Mouse (Mus musculus) neural tube, embryonic 14.5 days (tissue): ENCODE data around the gene Col6a2. TPM values are rescaled to one million over a fixed set of nuclear protein-coding genes. Genes with fewer than 3 reads are reported as not detected.

Source experiments
- ATAC-seq: fragments of 200-750 bp; cut with Nextera tagmentation; 2 replicates; pipeline ENCODE4 v1.8.0; 2017; ENCODE audit warnings: low read depth, mild to moderate bottlenecking, moderate TSS enrichment, moderate library complexity
- H3K27ac ChIP-seq: fragments of 300-500 bp; sonication (generic); 2 replicates; pipeline ENCODE4 v1.5.1; 2014; ENCODE audit warnings: low read depth, mild to moderate bottlenecking, control low read depth, low read length, moderate library complexity, mixed read lengths
- H3K27me3 ChIP-seq: fragments of 300-500 bp; sonication (generic); 2 replicates; pipeline ENCODE4 v1.6.1; 2014; ENCODE audit warnings: low read length; ENCODE audit not compliant: control insufficient read depth, insufficient read depth
- H3K36me3 ChIP-seq: fragments of 300-500 bp; sonication (generic); 2 replicates; pipeline ENCODE4 v1.6.1; 2014; ENCODE audit warnings: low read length, mixed read lengths; ENCODE audit not compliant: control insufficient read depth, insufficient read depth
- H3K4me1 ChIP-seq: fragments of 300-500 bp; sonication (generic); 2 replicates; pipeline ENCODE4 v1.6.1; 2014; ENCODE audit warnings: low read length; ENCODE audit not compliant: control insufficient read depth, insufficient read depth
- H3K4me2 ChIP-seq: fragments of 300-500 bp; sonication (generic); 2 replicates; pipeline ENCODE4 v1.6.1; 2014; ENCODE audit warnings: mild to moderate bottlenecking, low read depth, low read length, control low read depth
- H3K4me3 ChIP-seq: fragments of 300-500 bp; sonication (generic); 2 replicates; pipeline ENCODE4 v1.5.1; 2014; ENCODE audit warnings: low read depth, low read length, control low read depth, mixed read lengths
- H3K9ac ChIP-seq: fragments of 300-500 bp; sonication (generic); replicated peaks from 2 replicates; pipeline ENCODE4 v1.6.1; 2014; ENCODE audit warnings: low read depth, mild to moderate bottlenecking, control low read depth, low read length, mixed read lengths
- H3K9me3 ChIP-seq: fragments of 300-500 bp; sonication (generic); 2 replicates; pipeline ENCODE4 v1.6.1; 2016; ENCODE audit warnings: low read length; ENCODE audit not compliant: control insufficient read depth
- WGBS: fragments of 180-500 bp; shearing (Covaris S2); extraction: QIAGEN DNeasy Blood & Tissue Kit; methylation state at CpG from one replicate; pipeline ENCODE4 v1.1.7; 2014; 5-methylcytosine and 5-hydroxymethylcytosine counted together
- polyA plus RNA-seq: library from polyadenylated mRNA; unstranded; fragments of >200 nt; fragmentation: Nextera tagmentation; extraction: Ambion mirVana; gene quantifications from 2 replicates; pipeline ENCODE4 v1.2.1, GENCODE M21; 2014

Col6a2 gene
- polyA plus RNA-seq, 1 experiment from 2014 or later = 2.4 TPM

DNA sequence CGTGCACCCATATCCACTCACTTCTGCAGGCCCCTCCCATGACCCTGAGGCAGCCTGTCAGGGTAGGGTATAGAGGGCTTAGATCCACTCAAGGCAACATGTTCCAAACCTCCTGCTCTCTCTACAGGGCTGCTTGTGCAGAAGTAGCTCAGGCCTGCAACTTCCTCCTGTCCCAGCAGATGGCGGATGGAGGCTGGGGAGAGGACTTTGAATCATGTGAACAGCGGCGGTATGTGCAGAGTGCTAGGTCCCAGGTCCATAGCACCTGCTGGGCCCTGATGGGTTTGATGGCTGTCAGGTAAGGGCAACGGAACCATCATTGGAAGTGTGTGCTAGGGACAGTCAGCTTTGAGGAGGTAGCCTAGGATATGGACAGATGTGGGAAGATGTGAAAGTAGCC, 73.0 kb downstream of the Col6a2 start:
- WGBS = 95% methylated on average over 5 of the region's 5 CpGs
- Histone ChIP-seq H3K27ac (no peak overlapping the region), H3K4me2 (no peak overlapping the region), H3K27me3 (no peaks in the 10 kb centered on the region), H3K36me3 (peaks cover 78% of the 10 kb centered on the region), H3K4me3 (no peak overlapping the region), H3K9me3 (no peaks in the 10 kb centered on the region), H3K9ac (no peak overlapping the region), H3K4me1 (no peaks in the 10 kb centered on the region)
- ATAC-seq = no peak

DNA sequence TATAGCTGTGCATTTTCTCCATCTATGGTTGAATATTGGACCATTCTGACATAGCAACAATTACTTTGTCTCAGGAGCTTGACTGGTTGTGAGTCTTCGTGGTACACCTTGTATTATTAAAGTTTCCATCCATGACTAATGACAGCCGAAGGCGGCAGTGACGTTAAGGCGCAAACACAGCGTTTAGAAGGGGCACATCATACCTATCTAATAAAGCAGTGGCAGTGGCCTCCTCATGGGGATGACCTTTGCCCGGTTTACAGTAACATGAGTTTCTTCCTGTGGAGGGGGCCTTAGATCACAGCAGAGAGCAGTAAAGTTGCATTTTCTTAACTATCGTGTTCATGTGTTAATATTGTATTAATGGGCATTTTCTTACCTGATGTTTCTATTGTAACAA, 75.2 kb downstream of the Col6a2 start:
- no peaks in the 10 kb centered on the region for H3K27me3 ChIP-seq
- no peak overlapping the region for H3K4me3 ChIP-seq
- no peak overlapping the region for H3K4me2 ChIP-seq
- ATAC-seq = no peak
- H3K9me3 ChIP-seq = no peaks in the 10 kb centered on the region
- H3K4me1 ChIP-seq = no peaks in the 10 kb centered on the region
- no peak overlapping the region for H3K27ac ChIP-seq
- H3K36me3 ChIP-seq = peaks cover 90% of the 10 kb centered on the region
- WGBS = 95% methylated on average over 8 of the region's 8 CpGs
- H3K9ac ChIP-seq = no peak overlapping the region

DNA sequence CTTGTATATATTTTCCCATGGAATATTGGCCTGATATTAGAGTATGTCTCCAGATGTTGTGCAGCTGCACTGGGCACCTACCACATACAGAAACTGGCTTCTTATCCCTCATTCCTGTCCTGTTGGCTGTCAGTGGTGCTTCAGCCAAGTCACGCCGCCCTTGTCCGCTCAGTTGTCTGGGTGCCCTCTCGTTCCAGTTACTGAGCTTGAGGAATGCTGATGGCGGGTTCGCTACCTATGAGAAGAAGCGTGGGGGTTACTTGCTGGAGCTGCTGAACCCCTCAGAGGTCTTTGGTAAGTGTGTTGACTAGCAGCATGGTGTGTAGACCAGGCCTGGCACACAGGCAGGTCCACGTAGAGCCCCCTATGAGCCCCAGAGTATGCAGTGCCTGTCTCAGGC, 76.9 kb downstream of the Col6a2 start:
- H3K36me3 ChIP-seq = peaks cover 88% of the 10 kb centered on the region
- no peak overlapping the region for H3K4me3 ChIP-seq
- no peaks in the 10 kb centered on the region for H3K27me3 ChIP-seq
- no peak overlapping the region for H3K27ac ChIP-seq
- H3K4me2 ChIP-seq = no peak overlapping the region
- H3K9ac ChIP-seq = no peak overlapping the region
- 93% methylated on average over 8 of the region's 8 CpGs for WGBS
- no peak for ATAC-seq
- no peaks in the 10 kb centered on the region for H3K4me1 ChIP-seq
- H3K9me3 ChIP-seq = no peaks in the 10 kb centered on the region

Other genes starting within 250 kb of the Col6a2 start
- gene AC141477.1, start 183.2 kb downstream of the Col6a2 start, polyA plus RNA-seq = not detected in 2 replicates
- gene Pcnt, start 180.8 kb downstream of the Col6a2 start, polyA plus RNA-seq = 6.9 and 8.2 TPM in 2 replicates
- gene 2610028H24Rik, start 174.5 kb downstream of the Col6a2 start, polyA plus RNA-seq = not detected in 2 replicates
- 67.8 and 75.8 TPM in 2 replicates for gene Mcm3ap, start 154.7 kb downstream of the Col6a2 start, polyA plus RNA-seq
- 5.1 and 5.2 TPM in 2 replicates for gene Ybey, start 154.5 kb downstream of the Col6a2 start, polyA plus RNA-seq
- 34.1 and 39.3 TPM in 2 replicates for gene Lss, start 92.0 kb downstream of the Col6a2 start, polyA plus RNA-seq
- 0.15 TPM in 1 of 2 replicates, not detected in the other for gene Spatc1l, start 61.4 kb downstream of the Col6a2 start, polyA plus RNA-seq
- gene Ftcd, start 48.0 kb downstream of the Col6a2 start, polyA plus RNA-seq = not detected in 2 replicates
- gene Col6a1, start 102.5 kb upstream of the Col6a2 start, polyA plus RNA-seq = 2.6 and 29.6 TPM in 2 replicates